Mouse (Mus musculus) C2C12 (cell line): ENCODE data around the gene Gk.

Source experiments
- CEBPB ChIP-seq: IDR thresholded peaks from one replicate; pipeline ENCODE4 v1.6.1; 2011; ENCODE audit warnings: low read depth, mild to moderate bottlenecking, control low read depth, moderate library complexity
- CTCF ChIP-seq: IDR thresholded peaks from one replicate; pipeline ENCODE4 v1.5.1; 2011; ENCODE audit not compliant: control insufficient read depth, insufficient read depth, insufficient read length
- MAX ChIP-seq: IDR thresholded peaks from one replicate; pipeline ENCODE4 v1.6.1; 2011; ENCODE audit warnings: mild to moderate bottlenecking, control low read depth
- MYOD1 ChIP-seq: IDR thresholded peaks from one replicate; pipeline ENCODE4 v1.6.1; 2011; ENCODE audit warnings: low read depth; ENCODE audit not compliant: control insufficient read depth, insufficient read length
- MYOG ChIP-seq: IDR thresholded peaks from one replicate; pipeline ENCODE4 v1.6.1; 2011; ENCODE audit not compliant: control insufficient read depth, insufficient read length; ENCODE audit errors: extremely low read depth
- USF1 ChIP-seq: IDR thresholded peaks from one replicate; pipeline ENCODE4 v1.6.1; 2011; ENCODE audit warnings: low read depth, mild to moderate bottlenecking, control low read depth, moderate library complexity

DNA sequence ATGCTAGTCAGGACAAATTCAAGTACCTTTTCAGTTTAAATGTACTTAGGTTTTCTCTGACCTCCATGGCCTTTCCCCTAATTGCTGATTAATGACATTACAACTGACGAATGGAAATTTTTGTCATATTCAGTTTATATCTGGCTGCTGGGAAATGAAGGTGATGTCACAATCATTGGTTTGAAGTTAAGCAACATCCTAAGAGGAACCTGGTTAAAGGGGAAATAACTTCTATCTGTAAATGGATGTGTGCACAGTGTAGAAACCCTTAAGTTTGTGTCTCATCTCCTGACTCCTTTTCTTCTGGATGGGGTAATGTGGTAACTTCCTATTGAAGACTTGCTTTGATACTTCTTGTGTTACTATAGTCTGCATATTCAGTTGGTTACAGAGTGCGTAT, 20.8 kb upstream of the Gk start:
- TF ChIP-seq CTCF (no peak), USF1 (no peak), MAX (no peak), CEBPB (no peak), MYOG (no peak), MYOD1 (no peak)
